In genomic region chr12:112510365-112510732, GRCm38 (mm10) we compare ENCODE assay signal across 8 mouse cellular contexts. TPM values are rescaled to one million over a fixed set of nuclear protein-coding genes. Genes with fewer than 3 reads are reported as not detected.
DNase-seq lines count a peak whose midpoint lies in the region; ATAC-seq and TF ChIP-seq lines count a peak whose summit lies in the region.

No protein-coding gene starts in this region.

- peak overlapping the region; percentile 96 for H3K27ac ChIP-seq in layer of hippocampus, adult 2 months
- H3K27ac ChIP-seq in embryonic facial prominence, embryonic 12.5 days, result no peak overlapping the region
- H3K27ac ChIP-seq in hindbrain, embryonic 16.5 days (ENCODE audit: low read depth, low read length), result peak overlapping the region; percentile 85
- H3K27ac ChIP-seq in neural tube, embryonic 13.5 days (replicated peaks), result peak overlapping the region; percentile 79
- no peak overlapping the region for H3K27ac ChIP-seq in lung, postnatal 0 days (ENCODE audit: low read length)

- no peak overlapping the region for H3K9ac ChIP-seq in embryonic facial prominence, embryonic 12.5 days
- H3K9ac ChIP-seq in hindbrain, embryonic 16.5 days (ENCODE audit: low read depth, low read length), result peak overlapping the region; percentile 69
- H3K9ac ChIP-seq in neural tube, embryonic 13.5 days, result peak overlapping the region; percentile 70
- no peak overlapping the region for H3K9ac ChIP-seq in lung, postnatal 0 days (replicated peaks; ENCODE audit: low read depth)

- H3K4me3 ChIP-seq in layer of hippocampus, adult 2 months, result peak overlapping the region; percentile 72
- peak overlapping the region; percentile 35 for H3K4me3 ChIP-seq in embryonic facial prominence, embryonic 12.5 days
- H3K4me3 ChIP-seq in hindbrain, embryonic 16.5 days (ENCODE audit: low read length), result peak overlapping the region; percentile 50
- peak overlapping the region; percentile 44 for H3K4me3 ChIP-seq in neural tube, embryonic 13.5 days
- no peak overlapping the region for H3K4me3 ChIP-seq in lung, postnatal 0 days (ENCODE audit: low read depth, low read length)

- H3K4me1 ChIP-seq in embryonic facial prominence, embryonic 12.5 days, result 0 out of 2 replicates have a peak, but pooled peaks cover 2% of the 10 kb centered on the region
- peaks cover 46% of the 10 kb centered on the region for H3K4me1 ChIP-seq in hindbrain, embryonic 16.5 days (ENCODE audit: control insufficient read depth, insufficient read depth, low read depth, low read length)
- H3K4me1 ChIP-seq in neural tube, embryonic 13.5 days (replicated peaks), result peaks cover 68% of the 10 kb centered on the region
- H3K4me1 ChIP-seq in lung, postnatal 0 days (ENCODE audit: insufficient read depth, low read depth, low read length), result no peaks in the 10 kb centered on the region

- peak overlapping the region; percentile 65 for H3K4me2 ChIP-seq in embryonic facial prominence, embryonic 12.5 days (replicated peaks)
- peak overlapping the region; percentile 80 for H3K4me2 ChIP-seq in hindbrain, embryonic 16.5 days (ENCODE audit: low read length)
- H3K4me2 ChIP-seq in neural tube, embryonic 13.5 days, result peak overlapping the region; percentile 61
- no peak overlapping the region for H3K4me2 ChIP-seq in lung, postnatal 0 days (replicated peaks; ENCODE audit: low read depth, low read length)

- TF ChIP-seq EP300 in lung, postnatal 0 days (IDR thresholded peaks at IDR 0.05), result no peak

- H3K9me3 ChIP-seq in embryonic facial prominence, embryonic 12.5 days, result no peaks in the 10 kb centered on the region
- H3K9me3 ChIP-seq in hindbrain, embryonic 16.5 days (ENCODE audit: control insufficient read depth, low read length), result no peaks in the 10 kb centered on the region
- no peaks in the 10 kb centered on the region for H3K9me3 ChIP-seq in neural tube, embryonic 13.5 days
- H3K9me3 ChIP-seq in lung, postnatal 0 days (ENCODE audit: low read length), result no peaks in the 10 kb centered on the region

- peaks cover 29% of the 10 kb centered on the region for H3K27me3 ChIP-seq in embryonic facial prominence, embryonic 12.5 days
- no peaks in the 10 kb centered on the region for H3K27me3 ChIP-seq in hindbrain, embryonic 16.5 days (replicated peaks; ENCODE audit: control insufficient read depth, insufficient read depth, low read length)
- peaks cover 42% of the 10 kb centered on the region for H3K27me3 ChIP-seq in neural tube, embryonic 13.5 days
- H3K27me3 ChIP-seq in lung, postnatal 0 days (replicated peaks; ENCODE audit: insufficient read depth, low read length), result peaks cover 5% of the 10 kb centered on the region

- TF ChIP-seq CTCF in layer of hippocampus, adult 2 months (conservative IDR thresholded peaks at IDR 0.05), result no peak
- TF ChIP-seq CTCF in lung, postnatal 0 days (IDR thresholded peaks at IDR 0.05), result no peak

- no peaks in the 10 kb centered on the region for H3K36me3 ChIP-seq in embryonic facial prominence, embryonic 12.5 days
- H3K36me3 ChIP-seq in hindbrain, embryonic 16.5 days (ENCODE audit: control insufficient read depth, insufficient read depth, low read length), result no peaks in the 10 kb centered on the region
- no peaks in the 10 kb centered on the region for H3K36me3 ChIP-seq in neural tube, embryonic 13.5 days
- H3K36me3 ChIP-seq in lung, postnatal 0 days (ENCODE audit: insufficient read depth, low read length), result no peaks in the 10 kb centered on the region

- DNase-seq in layer of hippocampus, adult 2 months (ENCODE audit: low spot score in 2 of 2), result no peak
- no peak for DNase-seq in layer of hippocampus, postnatal 14 days (ENCODE audit: low spot score in 2 of 2)
- DNase-seq in frontal cortex, postnatal 25 days (ENCODE audit: low spot score in 2 of 2), result no peak
- DNase-seq in cerebellum, postnatal 36 days, result no peak
- DNase-seq in lung, postnatal 0 days (ENCODE audit: low spot score), result no peak

- ATAC-seq in embryonic facial prominence, embryonic 12.5 days (ENCODE audit: insufficient number of reproducible peaks, insufficient read depth, low FRiP score, low TSS enrichment), result no peak
- no peak for ATAC-seq in hindbrain, embryonic 16.5 days
- no peak for ATAC-seq in neural tube, embryonic 13.5 days (ENCODE audit: low read depth)
- ATAC-seq in lung, postnatal 0 days, result no peak

- 12% methylated on average over 7 of the region's 7 CpGs for WGBS in embryonic facial prominence, embryonic 12.5 days
- WGBS in hindbrain, embryonic 16.5 days, result 14% methylated on average over 7 of the region's 7 CpGs
- 20% methylated on average over 7 of the region's 7 CpGs for WGBS in neural tube, embryonic 13.5 days
- 20% methylated on average over 6 of the region's 7 CpGs for WGBS in lung, postnatal 0 days

RNA-seq across cellular contexts. Expression of gene Tmem179, which starts 6.2 kb away (rescaled TPM):
- 100 to 1,000 TPM; 116 to 121 TPM for total RNA-seq in layer of hippocampus, adult 2 months (2021)
- 100 to 1,000 TPM; 119 to 130 TPM for total RNA-seq in layer of hippocampus, postnatal 14 days (2021)
- polyA plus RNA-seq in embryonic facial prominence, embryonic 12.5 days (2016; fragmentation: Nextera tagmentation; extraction: Ambion mirVana), result 1.9 and 2.8 TPM in 2 replicates
- 92.7 and 96.1 TPM in 2 replicates for polyA plus RNA-seq in hindbrain, embryonic 16.5 days (2015; fragmentation: Nextera tagmentation; extraction: Ambion mirVana)
- 35.3 and 36.6 TPM in 2 replicates for polyA plus RNA-seq in neural tube, embryonic 13.5 days (2015; fragmentation: Nextera tagmentation; extraction: Ambion mirVana)
- 0.07 TPM in 1 of 2 replicates, not detected in the other for polyA plus RNA-seq in lung, postnatal 0 days (2015; fragmentation: Nextera tagmentation; extraction: Ambion mirVana)

RNA-seq across cellular contexts. Expression of gene A530016L24Rik, which starts 21.1 kb away (rescaled TPM):
- under 1 TPM; 0.13 to 0.25 TPM for total RNA-seq in layer of hippocampus, adult 2 months (2021)
- total RNA-seq in layer of hippocampus, postnatal 14 days (2021), result under 1 TPM; 0.45 to 0.67 TPM
- polyA plus RNA-seq in embryonic facial prominence, embryonic 12.5 days (2016; fragmentation: Nextera tagmentation; extraction: Ambion mirVana), result 0.13 TPM in 1 of 2 replicates, not detected in the other
- polyA plus RNA-seq in hindbrain, embryonic 16.5 days (2015; fragmentation: Nextera tagmentation; extraction: Ambion mirVana), result 0.10 and 0.12 TPM in 2 replicates
- polyA plus RNA-seq in neural tube, embryonic 13.5 days (2015; fragmentation: Nextera tagmentation; extraction: Ambion mirVana), result 0.27 and 0.30 TPM in 2 replicates
- polyA plus RNA-seq in lung, postnatal 0 days (2015; fragmentation: Nextera tagmentation; extraction: Ambion mirVana), result 0.04 TPM in 1 of 2 replicates, not detected in the other

Comparison
In these comparisons a context has a peak if more than half of its experiments do, and no peak if none do; other contexts are left out.
1. H3K27ac ChIP-seq: peak in layer of hippocampus, adult 2 months (single experiment), hindbrain, embryonic 16.5 days (single experiment) and neural tube, embryonic 13.5 days (single experiment); none in embryonic facial prominence, embryonic 12.5 days (single experiment) and lung, postnatal 0 days (single experiment).
2. H3K9ac ChIP-seq: peak in hindbrain, embryonic 16.5 days (single experiment) and neural tube, embryonic 13.5 days (single experiment); none in embryonic facial prominence, embryonic 12.5 days (single experiment) and lung, postnatal 0 days (single experiment).